Mouse (Mus musculus) kidney, postnatal 10 days (tissue): Measurements from ENCODE around the gene Wdr54.

ENCODE experiments used
- DNase-seq: peaks from one replicate; pipeline ENCODE4 v3.0.0; 2021; ENCODE audit warnings: mixed read lengths

The Wdr54 gene

DNA sequence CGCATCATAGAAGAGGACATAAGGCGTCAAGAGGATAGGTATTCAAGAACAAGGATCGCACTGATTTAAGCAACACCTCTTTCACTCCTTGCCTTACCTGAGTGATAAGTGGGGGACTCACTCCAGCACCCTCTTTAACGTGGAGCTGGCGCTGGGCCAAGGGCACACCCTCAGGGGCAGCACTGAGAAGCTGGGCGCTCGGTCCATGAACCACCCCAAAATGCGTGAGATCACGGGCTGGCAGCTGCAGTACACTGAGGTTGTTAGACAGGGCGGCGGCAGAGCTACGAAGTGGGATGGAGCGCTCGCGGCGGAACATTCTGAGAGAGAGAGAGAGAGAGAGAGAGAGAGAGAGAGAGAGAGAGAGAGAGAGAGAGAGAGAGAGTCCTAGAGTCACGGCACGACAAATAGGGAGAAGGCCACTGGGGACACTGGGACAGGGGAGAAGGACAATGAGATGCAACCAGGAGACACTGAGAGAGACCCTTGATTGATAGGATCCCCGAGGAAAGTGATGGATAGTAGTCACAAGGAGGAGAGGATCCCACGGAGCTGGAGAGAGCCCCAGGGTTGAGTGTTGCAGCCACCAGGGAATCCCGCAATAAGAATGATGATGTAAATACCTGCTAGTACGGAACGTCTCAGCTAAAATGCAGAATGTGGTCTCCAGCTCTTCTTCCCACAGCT lies 502 bp downstream of the Wdr54 start:
- peak; percentile 33 for DNase-seq

DNA sequence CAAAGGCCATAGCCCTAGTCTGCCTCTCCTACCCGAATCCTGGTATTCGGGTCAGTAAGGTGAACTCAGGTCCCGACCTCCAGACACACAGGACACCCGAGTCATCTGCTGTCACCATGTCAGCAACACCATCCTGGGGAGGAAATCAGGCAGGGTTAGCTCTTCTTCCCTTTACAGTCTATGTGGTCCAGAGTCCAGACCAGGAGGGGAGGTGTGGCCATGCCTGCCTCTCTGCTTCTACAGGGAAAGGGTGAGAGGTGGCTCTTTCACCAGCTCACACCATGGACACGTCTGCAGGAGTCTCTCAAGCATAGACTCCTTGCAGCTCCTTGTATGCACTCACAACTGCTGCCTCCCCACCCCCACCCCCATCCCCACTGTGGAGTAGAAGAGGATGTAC lies 2.7 kb downstream of the Wdr54 start:
- no peak for DNase-seq

DNA sequence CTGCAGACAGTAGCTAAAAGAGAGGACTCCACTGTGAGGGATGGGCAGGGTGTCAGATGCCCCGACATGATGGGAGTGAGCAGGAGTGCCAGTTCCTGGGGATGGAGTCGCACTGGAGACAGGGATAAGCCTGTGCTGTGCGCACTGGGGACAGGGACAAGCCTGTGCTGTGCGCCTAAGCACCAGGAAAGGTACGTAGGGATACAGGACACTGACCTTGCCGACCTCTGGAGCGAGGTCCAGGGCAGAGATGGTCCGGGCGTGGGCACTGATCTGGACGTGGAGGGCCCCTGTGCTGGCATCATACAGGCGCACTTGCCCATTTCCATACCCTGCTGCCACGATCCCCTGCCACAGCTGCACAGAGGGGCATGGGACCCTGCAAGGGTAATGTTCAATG lies 3.2 kb downstream of the Wdr54 start:
- no peak for DNase-seq

DNA sequence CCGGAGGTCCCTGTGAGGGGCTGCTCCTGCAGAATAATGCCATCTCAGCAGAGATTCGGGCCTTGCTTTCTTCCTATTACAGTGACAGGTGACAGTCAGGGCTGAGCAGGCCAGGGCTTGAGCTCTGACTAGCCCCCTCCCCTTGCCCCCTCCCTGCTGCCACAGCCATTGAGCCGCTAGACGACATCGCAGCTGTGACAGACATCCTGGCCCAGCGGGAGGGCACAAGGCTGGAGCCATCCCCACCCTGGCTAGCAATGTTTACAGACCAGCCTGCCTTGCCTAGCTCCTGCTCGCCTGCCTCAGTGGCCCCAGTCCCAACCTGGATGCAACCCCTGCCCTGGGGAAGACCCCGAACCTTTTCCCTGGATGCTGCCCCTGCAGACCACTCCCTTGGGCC lies 4.5 kb downstream of the Wdr54 start:
- DNase-seq: no peak

DNA sequence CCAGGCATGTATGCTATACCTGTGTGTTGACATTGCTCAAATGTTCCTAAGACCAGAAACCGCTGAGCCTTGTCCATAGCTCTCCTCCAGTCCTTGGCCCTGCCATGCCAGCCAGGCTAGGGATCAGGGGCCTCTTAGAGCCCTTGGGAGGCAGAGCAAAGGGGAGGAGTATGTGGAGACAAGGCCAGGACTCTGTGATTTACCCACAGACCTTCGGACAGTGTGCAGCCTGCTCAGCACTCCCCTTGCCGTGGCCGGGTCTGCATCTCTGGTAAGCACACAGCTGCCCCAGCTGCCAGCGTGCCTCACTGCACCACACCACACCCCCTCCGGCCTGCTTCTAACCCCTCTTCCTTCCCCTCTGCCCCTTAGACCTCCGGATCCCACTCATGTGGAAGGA lies 8.9 kb downstream of the Wdr54 start:
- peak; percentile 38 for DNase-seq

DNA sequence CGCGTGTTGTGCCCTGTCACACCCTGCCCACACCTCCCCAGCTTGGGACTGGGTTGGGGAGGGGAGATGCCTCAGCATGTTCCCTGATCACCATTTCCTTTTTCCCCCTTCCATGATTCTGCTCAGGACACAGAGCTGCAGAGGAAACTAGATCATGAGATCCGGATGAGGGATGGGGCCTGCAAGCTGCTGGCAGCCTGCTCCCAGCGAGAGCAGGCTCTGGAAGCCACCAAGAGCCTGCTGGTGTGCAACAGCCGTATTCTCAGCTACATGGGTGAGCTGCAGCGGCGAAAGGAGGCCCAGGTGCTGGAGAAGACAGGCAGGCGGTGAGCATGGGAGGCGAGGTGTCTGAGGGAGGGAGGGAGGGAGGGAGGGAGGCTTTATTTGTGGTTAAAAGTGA lies 10.4 kb downstream of the Wdr54 start:
- peak; percentile 32 for DNase-seq

DNA sequence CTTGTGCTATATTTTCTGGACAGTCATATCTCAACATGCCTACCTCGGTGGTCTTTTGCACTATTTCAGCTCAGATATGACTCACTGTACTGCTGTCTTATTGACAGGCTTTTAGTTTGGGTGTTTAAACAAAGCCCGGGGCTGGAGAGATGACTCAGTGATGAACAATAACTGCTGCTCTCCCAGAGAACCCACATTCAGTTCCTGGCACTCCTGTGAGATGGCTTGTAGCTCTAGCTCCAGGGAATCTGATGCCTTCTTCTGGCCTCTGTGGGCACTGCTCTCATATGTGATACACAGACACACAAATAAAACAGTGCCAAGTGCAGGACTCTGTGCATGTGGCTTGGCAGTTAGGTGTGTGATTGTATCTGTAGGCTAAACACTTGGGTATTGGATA lies 11.0 kb downstream of the Wdr54 start:
- DNase-seq: no peak

DNA sequence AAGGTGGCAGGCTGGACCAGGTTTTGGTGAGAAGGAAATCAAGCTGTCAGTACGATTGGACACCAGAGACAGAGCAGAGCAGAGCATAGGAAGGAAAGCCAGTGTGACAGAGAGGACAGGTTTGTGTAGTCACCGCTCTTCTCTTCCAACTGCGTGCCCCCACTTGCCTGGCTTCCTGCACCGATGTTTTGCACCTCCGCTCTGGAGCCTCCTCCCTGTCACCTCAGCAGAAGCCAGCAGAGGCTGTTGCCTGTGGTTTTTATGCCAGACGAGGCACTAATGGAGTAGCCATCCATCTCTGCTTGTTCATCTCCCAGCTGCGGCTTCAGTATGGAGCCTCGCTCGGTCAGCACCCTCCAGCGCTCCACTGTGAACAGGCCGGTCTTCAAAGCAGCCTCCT lies 13.3 kb downstream of the Wdr54 start:
- DNase-seq: no peak

DNA sequence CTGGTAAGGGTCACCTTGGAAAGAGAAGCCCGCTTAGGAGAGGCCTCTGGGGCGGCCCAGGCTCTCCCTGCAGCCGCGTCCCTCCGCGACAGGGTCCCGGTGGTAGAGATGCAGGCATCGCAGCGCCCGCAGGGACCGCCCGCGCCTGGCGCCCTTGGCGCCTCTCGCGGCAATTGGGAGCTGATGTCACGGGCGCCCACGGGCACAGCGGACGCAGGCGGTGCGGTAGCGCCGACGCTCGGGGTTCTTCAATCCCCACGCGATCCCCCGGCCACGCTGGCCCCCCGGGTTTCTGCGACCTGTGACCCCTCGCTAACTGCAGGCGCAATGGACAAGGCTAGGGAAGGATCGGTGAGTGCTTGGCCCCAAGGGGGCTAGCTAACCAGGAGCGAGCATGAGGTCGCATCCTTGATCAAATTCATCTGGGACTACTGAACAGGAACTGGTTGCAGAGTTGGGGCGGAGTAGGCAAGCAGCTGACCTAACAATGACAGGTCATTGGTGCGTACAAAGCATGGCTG lies 13.9 kb downstream of the Wdr54 start:
- DNase-seq: peak; percentile 48

DNA sequence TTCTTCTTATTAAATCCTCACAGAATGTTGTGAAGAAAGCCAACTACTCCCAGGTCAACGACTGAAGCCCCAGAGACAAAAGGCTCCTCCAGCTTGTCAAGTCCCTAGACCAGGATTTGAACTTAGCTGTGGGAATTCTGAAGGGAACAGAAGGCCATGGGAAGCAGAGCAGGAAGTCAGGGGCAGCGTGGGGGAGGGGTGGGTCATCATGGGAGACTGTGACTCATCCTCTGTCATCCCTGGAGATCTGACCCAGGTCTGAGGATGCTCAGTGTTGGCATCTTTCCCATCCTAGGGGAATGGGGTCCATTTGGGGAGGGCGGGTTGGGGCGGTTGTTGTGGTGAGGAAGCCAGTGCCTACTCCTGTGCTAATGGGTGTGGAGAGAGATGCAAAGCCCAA lies 14.6 kb downstream of the Wdr54 start:
- peak; percentile 64 for DNase-seq

DNA sequence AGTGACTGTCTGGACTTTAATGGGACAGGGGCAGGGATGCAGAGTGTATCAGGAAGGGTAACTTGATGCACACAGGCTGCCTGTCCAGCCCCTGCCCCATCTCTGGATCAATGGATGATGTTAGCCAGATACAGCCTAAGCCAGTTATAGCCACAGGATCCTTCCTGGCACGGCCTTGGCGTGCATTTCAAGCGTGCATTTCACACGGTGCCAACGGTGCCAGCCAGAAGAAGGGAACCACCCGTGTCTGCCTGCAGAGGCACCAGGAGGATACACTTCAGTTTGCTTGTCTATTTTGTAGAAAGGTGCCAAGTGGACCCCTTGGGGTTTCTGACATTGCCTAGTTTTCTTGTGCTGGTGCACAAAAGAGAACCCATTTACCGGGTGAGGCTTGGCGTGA lies 16.2 kb downstream of the Wdr54 start:
- no peak for DNase-seq

DNA sequence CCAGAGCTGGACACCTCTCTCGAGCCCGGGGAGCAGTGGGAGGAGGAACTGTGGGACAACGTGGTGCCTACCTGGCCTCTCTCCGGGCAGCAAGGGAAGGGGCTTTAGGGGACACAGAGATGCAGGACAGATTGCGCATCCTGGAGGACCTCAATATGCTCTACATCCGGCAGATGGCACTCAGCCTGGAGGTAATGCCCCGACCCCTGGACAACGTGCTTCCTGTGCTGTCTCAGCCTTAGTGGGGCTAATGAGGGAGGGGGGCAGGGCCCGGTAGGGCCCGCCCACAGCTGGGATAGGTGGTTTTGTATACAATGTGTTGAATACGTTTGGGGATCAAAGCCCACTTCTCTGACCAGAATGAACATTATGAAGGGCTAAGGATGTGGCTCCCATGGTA lies 18.1 kb downstream of the Wdr54 start:
- peak; percentile 69 for DNase-seq

DNA sequence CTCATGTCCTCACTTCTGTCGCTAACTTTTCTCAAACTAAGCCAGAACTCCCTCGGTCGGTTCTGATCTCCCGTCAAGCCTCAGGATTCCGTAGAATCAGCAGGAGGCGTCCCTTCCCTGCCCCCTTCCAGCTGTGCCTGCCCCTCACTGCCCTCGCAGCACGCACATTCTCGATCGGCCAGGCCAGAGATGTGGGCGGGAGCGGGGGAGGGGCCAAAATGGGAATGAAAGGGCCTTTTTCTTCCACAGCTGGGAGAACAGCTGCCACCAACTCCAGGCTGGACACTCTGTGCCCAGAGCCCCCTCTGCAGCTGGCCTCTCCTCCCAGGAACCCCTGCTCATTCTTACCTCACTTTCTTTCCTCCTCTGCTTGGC lies 18.6 kb downstream of the Wdr54 start:
- peak; percentile 96 for DNase-seq

DNA sequence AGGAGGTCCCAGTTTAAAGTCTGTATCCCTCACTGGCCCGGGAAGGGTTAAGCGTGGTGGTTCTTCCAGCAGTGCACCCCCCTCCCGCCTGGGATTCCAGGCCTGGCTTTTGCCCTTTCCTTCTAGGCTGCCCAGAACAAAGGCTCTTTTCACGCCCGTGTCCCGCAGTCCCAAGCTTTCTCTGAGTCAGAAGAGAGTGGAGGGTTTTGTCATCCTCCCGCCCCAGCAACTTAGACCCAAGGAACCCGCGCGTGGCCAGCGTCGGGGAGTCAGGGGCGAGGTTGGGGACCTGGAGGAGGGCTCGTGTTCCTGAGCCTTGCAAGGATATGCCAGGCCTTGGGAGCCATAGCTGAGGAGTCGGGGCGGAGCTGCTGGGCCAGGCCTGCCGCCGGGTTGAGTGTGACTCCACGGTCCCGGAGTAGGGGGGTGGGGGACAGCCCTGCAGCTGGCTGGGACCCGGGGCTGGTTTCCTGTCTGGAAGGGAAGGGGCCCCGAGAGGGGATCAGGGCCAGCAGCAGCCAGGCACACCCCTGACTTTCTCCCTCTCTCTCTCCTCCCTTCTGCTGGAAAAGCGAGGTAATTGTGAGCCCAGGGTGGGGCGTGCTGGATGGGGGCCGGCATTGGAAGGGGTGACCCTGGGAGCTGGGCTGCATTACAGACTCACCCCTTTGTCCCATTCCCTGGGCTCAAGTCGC lies 19.2 kb downstream of the Wdr54 start:
- peak; percentile 86 for DNase-seq

DNA sequence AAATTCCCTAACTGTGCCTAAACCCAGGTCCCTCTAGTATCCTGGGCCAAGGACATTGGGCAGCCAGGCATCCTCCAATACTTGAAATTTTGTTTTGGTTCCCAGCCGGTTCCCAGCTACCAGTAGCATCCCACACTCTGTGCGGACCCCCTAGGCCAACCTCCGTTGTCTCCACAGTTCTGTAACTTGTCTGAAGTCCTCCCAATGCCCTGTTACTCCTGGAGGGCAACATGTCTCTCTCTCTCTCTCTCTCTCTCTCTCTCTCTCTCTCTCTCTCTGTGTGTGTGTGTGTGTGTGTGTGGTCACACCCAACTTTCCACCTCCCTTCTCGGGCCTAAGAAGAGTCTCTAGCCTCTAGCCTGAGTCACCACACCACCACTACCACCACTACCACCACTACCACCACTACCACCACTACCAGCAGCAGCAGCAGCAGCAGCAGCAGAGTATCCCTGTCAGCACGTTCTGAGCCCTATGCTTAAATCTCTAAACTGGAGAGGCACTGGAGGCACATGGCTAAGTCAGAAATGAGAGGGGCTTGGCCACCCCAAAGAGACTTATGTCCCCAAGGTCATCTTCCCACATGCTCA lies 19.8 kb downstream of the Wdr54 start:
- no peak for DNase-seq

DNA sequence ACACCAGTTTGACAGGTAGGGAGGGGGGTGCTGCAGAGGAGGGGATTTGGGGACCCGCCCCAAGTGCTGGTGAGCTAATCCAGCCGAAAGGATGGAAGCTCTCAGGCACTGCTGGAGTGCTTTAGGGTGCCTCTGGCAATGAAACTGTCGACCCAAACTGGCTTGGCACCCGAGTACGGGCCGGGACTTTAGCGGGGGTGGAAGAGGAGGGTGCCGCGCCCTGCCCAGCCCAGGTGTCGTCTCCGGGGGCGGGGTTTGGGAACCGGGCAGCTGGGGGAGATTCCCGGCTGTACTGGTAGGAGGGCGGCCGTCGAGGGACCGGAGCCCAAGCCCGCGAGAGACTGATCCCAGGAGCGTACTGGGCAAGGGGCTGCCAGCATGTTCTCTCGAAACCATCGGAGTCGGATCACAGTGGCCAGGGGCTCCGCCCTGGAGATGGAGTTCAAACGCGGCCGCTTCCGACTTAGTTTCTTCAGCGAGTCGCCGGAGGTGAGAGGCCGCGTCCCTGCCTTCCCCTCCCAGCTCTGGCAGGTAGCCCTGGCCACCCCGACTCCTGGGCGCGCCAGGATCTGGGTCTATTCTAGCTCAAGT lies 20.5 kb downstream of the Wdr54 start:
- peak; percentile 76 for DNase-seq

DNA sequence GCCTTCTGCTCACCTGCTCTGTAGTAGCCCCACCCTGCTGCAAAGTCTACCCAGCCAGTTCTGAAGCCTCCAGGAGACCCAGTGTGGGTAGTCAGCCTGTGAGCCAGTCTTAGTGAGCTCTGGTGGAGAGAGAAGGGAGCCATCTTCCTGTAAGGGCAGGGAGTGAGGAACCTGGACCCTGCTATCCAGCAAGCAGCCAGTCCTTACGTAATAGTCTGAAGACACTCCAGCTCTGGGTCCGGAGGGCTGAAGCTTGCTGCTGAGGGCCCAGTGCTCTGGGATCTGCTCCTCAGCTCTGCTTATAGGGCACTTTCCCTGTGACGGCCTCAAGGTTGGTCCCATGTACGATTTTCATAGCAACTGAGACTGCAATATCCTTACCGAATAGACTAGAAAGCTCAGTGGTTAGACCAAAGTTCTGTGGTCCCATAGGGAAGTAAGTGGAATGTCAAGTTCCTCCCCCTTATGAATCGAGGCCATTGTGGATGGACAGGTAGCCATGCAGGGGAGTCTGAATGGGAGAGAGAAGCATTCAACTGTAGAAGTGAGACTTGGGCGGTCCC lies 21.2 kb downstream of the Wdr54 start, which contains the start of gene Rtkn:
TSS of gene Rtkn (plus strand) at position 513 of the 563 bp plus-strand sequence.
- DNase-seq: peak; percentile 31

DNA sequence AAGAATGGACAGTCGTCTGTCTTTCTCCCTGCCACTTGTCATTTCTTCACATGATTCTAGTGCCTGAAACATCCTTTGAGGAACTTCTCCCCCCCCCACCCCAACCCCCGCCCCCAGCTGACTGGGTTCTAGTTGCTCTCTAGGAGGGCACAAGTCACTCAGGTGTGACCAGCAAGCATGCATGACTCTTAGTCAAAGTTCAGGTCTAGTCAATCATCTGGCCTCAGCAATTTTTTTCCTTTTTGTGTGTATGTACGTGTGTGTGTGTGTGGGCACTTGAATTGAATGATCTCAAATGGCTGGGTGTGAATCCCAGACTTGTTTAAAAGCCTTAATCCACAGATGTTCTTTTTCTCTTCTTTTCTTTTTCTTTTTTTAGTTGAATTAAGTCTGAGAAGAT lies 22.0 kb downstream of the Wdr54 start:
- DNase-seq: no peak

DNA sequence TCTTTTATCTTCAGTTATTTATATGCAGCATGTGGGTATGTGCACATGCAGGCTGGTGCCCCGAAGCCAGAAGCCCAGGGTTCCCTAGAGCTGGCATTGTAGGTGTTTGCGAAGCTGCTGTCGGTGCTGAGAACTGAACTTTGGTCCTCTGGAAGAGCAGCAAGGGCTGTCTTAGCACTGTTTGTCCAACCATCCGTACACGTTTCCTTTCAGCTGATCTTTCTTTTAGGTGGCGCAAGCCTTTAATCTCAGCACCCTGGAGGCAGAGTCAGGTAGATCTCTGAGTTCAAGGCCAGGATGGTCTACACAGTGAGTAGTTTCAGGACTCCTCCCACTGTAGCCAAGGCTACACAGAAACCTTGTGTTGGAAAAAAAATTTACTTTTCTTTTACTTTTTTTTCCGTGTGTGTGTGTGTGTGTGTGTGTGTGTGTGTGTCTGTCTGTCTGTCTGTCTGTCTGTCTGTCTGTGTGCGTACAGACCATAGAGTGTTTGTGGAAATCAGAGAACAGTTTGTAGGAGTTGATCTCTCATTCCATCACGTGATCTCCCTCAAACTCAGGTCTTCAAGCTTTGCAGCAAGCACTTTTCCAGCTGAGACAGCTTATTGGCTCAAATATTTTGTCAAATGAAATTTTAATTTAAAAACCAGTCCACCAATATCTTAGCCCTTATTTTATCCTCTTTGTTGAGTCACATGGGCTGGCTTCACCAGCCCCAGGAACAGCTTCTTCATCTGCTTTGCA lies 23.8 kb downstream of the Wdr54 start:
- DNase-seq: no peak

DNA sequence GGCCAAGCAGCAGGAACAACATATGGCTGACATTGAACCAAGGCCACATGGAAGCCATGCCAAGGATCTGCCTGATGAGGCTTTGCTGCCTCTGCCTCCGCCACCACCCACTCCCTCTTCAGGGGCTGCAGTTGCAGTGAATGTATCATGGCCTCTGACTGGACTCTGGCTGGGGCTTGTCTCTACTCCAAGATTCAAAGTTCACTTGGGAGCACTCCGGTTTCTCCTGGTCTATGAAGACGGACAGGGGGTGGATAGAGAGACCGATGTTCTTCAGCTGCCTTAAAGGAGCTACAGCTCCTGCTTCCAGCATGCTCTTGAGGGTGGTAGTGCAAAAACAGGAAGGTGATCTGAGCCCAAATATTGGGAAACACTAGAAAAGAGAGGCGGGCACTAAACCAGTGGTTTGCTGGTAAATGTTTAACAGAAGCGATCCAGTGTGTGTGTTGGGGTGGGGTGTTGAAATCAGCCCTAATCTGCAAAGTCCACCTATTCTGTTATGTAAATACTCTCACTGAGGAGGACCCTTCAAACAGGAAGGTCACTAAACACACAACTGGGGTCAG lies 24.6 kb downstream of the Wdr54 start:
- DNase-seq: peak; percentile 65

DNA sequence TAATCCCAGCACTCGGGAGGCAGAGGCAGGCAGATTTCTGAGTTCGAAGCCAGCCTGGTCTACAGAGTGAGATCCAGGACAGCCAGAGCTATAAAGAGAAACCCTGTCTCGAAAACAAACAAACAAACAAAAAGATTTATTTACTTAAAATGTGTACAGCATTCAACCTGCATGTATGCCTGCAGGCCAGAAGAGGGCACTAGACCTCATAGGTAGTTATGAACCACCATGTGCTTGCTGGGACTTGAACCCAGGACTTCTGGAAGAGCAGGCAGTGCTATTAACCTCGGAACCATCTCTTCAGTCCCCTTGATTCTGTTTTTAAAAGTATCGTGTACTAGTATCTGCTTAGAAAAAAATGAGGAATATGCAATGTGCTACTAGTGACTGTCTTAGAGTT lies 28.8 kb downstream of the Wdr54 start:
- no peak for DNase-seq

DNA sequence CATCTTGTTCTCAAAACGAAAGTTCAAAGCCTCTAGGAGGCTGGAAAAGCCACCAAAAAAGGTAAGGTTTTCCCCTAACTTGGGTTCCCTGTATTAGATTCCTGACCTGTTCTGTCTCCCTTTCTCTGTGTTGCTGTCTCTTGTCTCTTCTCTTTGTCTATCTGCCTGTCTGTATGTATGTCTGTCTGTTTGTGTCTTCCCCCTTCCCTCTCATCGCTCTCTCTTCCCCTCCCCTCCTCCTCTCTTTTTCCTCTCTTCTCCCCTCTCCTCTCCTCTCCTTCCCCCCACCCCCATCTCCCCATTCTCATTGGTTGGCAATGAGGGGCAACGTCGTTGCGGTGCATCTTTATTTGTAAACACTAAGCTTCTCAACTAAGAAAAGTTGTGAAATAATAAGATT lies 30.9 kb downstream of the Wdr54 start, which contains the start of gene Ino80b:
TSS of gene Ino80b (minus strand) at position 101 of the 400 bp plus-strand sequence.
- no peak for DNase-seq
